Mouse (Mus musculus) C2C12 (cell line): Measurements from ENCODE around the gene Auts2.

Experiments
- CEBPB ChIP-seq: IDR thresholded peaks from one replicate; pipeline ENCODE4 v1.6.1; 2011; ENCODE audit warnings: low read depth, mild to moderate bottlenecking, control low read depth, moderate library complexity
- CTCF ChIP-seq: IDR thresholded peaks from one replicate; pipeline ENCODE4 v1.5.1; 2011; ENCODE audit not compliant: control insufficient read depth, insufficient read depth, insufficient read length
- MAX ChIP-seq: IDR thresholded peaks from one replicate; pipeline ENCODE4 v1.6.1; 2011; ENCODE audit warnings: mild to moderate bottlenecking, control low read depth
- MYOG ChIP-seq: IDR thresholded peaks from one replicate; pipeline ENCODE4 v1.6.1; 2011; ENCODE audit not compliant: control insufficient read depth, insufficient read length; ENCODE audit errors: extremely low read depth

DNA sequence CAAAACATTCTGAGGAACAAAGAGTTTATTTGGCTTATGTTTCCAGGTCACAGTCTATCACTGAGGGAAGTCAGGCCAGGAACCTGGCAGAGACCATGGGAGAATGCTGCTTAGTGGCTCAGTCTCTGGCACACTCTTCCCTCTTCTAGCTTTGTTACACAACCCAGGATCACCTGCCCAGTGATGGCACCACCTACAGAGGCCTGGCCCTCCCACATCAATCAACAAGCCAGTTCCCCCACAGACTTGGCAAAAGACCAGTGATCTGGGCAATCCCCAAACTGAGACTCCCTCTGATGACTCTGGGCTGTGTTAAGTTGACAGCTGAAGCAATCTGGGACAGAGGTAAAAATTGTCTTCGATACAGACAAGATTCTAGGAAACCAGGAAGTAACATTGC lies 2.6 kb upstream of the Auts2 start:
- TF ChIP-seq CTCF (no peak), MAX (no peak), CEBPB (no peak), MYOG (no peak)
